Mouse (Mus musculus) hindbrain, postnatal 0 days (tissue): ENCODE measurements at regions not wholly inside any gene's neighbourhood (a gene's known extent, or its start where the extent isn't known, plus 50 kb on each side); places are given as distances from the start of the nearest gene placed in this dataset.
A peak's percentile ranks its signal among the peaks of the same experiment; 100 is the strongest.

ENCODE experiments used
- ATAC-seq: fragments of 200-750 bp; cut with Nextera tagmentation; 2 replicates; pipeline ENCODE4 v1.8.0; 2017; ENCODE audit warnings: mild to moderate bottlenecking, moderate TSS enrichment, moderate library complexity
- DNase-seq: peaks from one replicate; pipeline ENCODE4 v3.0.0-alpha.2; 2015; ENCODE audit warnings: low spot score
- H3K27ac ChIP-seq: fragments of 300-500 bp; sonication (generic); 2 replicates; pipeline ENCODE4 v1.5.1; 2014; ENCODE audit warnings: mild to moderate bottlenecking
- H3K27me3 ChIP-seq: fragments of 300-500 bp; sonication (generic); 2 replicates; pipeline ENCODE4 v1.6.1; 2014; ENCODE audit warnings: low read length, mixed read lengths; ENCODE audit not compliant: insufficient read depth
- H3K36me3 ChIP-seq: fragments of 300-500 bp; sonication (generic); 2 replicates; pipeline ENCODE4 v1.6.1; 2014; ENCODE audit warnings: low read length, mixed read lengths; ENCODE audit not compliant: insufficient read depth
- H3K4me1 ChIP-seq: fragments of 300-500 bp; sonication (generic); 2 replicates; pipeline ENCODE4 v1.6.1; 2014; ENCODE audit warnings: antibody characterized with exemption, low read length, mixed read lengths; ENCODE audit not compliant: insufficient read depth
- H3K4me2 ChIP-seq: fragments of 300-500 bp; sonication (generic); 2 replicates; pipeline ENCODE4 v1.6.1; 2014; ENCODE audit warnings: low read depth, mild to moderate bottlenecking, low read length, moderate library complexity, mixed read lengths
- H3K4me3 ChIP-seq: fragments of 300-500 bp; sonication (generic); 2 replicates; pipeline ENCODE4 v1.5.1; 2014; ENCODE audit warnings: low read length
- H3K9ac ChIP-seq: fragments of 300-500 bp; sonication (generic); replicated peaks from 2 replicates; pipeline ENCODE4 v1.6.1; 2014; ENCODE audit warnings: mild to moderate bottlenecking, low read length, moderate library complexity, mixed read lengths
- H3K9me3 ChIP-seq: fragments of 300-500 bp; sonication (generic); 2 replicates; pipeline ENCODE4 v1.6.1; 2016; ENCODE audit warnings: low read length, mixed read lengths
- CTCF ChIP-seq: IDR thresholded peaks from 2 replicates; pipeline ENCODE4 v1.5.1; 2016; ENCODE audit warnings: antibody characterized with exemption, control low read depth, low read depth
- WGBS: fragments of 180-500 bp; shearing (Covaris S2); extraction: QIAGEN DNeasy Blood & Tissue Kit; methylation state at CpG from one replicate; pipeline ENCODE4 v1.1.7; 2014; 5-methylcytosine and 5-hydroxymethylcytosine counted together

DNA sequence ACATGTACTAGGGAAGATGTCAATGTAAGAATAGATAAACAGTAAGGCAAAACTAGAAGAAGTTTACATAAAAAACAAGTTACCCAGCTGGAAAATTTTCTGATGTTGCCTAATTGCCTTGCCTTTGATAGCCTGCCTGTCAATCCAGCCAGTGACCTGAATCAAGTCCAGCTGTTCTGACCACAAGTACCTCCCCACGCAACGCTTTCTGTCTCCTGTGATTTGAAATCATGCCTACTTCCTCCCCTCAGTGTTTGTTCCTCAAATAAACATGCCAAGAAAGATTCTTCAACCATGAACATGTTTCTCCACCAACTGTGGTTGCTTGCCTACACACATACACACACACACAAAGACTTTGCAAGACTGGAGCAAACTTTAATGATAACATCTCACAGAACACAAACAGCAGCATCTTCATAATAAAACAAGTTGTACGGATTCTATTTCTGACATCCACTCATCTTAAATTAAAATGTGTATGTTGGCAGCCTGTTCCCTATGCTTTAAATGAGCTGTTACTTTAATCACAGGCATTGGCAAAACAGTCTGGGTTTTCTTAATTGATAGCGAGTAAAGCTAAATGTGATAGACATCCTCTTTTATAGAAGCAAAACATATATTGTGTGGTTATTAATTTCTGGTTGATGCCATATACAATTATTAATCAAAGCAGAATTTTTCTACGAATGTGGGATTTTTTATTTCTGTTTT lies 312.0 kb upstream of the Zc3h15 start:
- 48% methylated on average over 5 of the region's 5 CpGs for WGBS
- Histone ChIP-seq H3K27ac (no peak overlapping the region), H3K36me3 (no peaks in the 10 kb centered on the region), H3K4me3 (no peak overlapping the region), H3K9me3 (no peaks in the 10 kb centered on the region), H3K27me3 (no peaks in the 10 kb centered on the region), H3K9ac (no peak overlapping the region), H3K4me2 (no peak overlapping the region), H3K4me1 (no peaks in the 10 kb centered on the region)
- ATAC-seq = no peak
- no peak for DNase-seq
- no peak for TF ChIP-seq CTCF

GRCm38 (mm10) chr2:83332770-83333157 lies 311.5 kb upstream of the Zc3h15 start:
- H3K4me1 ChIP-seq = no peaks in the 10 kb centered on the region
- peak; percentile 75 for TF ChIP-seq CTCF
- no peak overlapping the region for H3K27ac ChIP-seq
- H3K27me3 ChIP-seq = no peaks in the 10 kb centered on the region
- 0 out of 2 replicates have a peak, but pooled peaks have one; percentile 29 for ATAC-seq
- no peaks in the 10 kb centered on the region for H3K9me3 ChIP-seq
- H3K9ac ChIP-seq = no peak overlapping the region
- WGBS = 35% methylated on average over 5 of the region's 5 CpGs
- no peak overlapping the region for H3K4me3 ChIP-seq
- H3K4me2 ChIP-seq = no peak overlapping the region
- DNase-seq = peak; percentile 82
- H3K36me3 ChIP-seq = no peaks in the 10 kb centered on the region

DNA sequence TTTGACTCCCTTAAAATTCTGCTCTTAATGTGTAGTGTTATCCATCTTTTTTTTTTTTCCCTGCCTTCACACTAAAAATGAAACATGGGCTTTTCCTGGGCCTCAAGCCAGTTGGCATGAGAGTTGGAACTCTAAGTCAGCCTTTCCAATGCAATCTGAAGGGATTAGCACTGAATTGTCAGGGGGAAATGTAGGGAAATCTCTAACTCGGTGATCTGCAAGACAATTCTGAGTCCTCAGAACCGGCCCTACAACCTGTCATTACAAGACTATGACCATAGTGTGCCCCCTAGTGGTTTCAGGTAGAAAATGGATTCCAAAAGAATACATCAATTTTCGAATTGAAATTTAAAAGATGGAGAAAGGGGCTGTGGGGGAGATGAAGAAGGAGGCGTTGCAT lies 306.9 kb upstream of the Zc3h15 start:
- H3K9me3 ChIP-seq = no peaks in the 10 kb centered on the region
- no peak overlapping the region for H3K4me2 ChIP-seq
- peak; percentile 64 for TF ChIP-seq CTCF
- H3K4me1 ChIP-seq = no peaks in the 10 kb centered on the region
- no peak overlapping the region for H3K4me3 ChIP-seq
- 0 out of 2 replicates have a peak, but pooled peaks have one; percentile 58 for ATAC-seq
- peak; percentile 73 for DNase-seq
- WGBS = 30% methylated on average over 4 of the region's 4 CpGs
- no peaks in the 10 kb centered on the region for H3K27me3 ChIP-seq
- H3K9ac ChIP-seq = no peak overlapping the region
- H3K27ac ChIP-seq = no peak overlapping the region
- H3K36me3 ChIP-seq = no peaks in the 10 kb centered on the region

GRCm38 (mm10) chr2:83340168-83340567 lies 304.1 kb upstream of the Zc3h15 start:
- peak; percentile 28 for TF ChIP-seq CTCF
- WGBS = 84% methylated on average over 6 of the region's 6 CpGs
- H3K4me2 ChIP-seq = no peak overlapping the region

More at GRCm38 (mm10) chr2:83340168-83340567, 304.1 kb upstream of the Zc3h15 start:
- no peaks in the 10 kb centered on the region for H3K36me3 ChIP-seq
- no peak overlapping the region for H3K4me3 ChIP-seq
- no peaks in the 10 kb centered on the region for H3K27me3 ChIP-seq
- ATAC-seq (no peak), DNase-seq (no peak)
- no peaks in the 10 kb centered on the region for H3K4me1 ChIP-seq
- no peak overlapping the region for H3K27ac ChIP-seq
- no peaks in the 10 kb centered on the region for H3K9me3 ChIP-seq
- no peak overlapping the region for H3K9ac ChIP-seq
